Mouse (Mus musculus): ENCODE results near the gene Setd3. TPM values are rescaled to one million over a fixed set of nuclear protein-coding genes. Genes with fewer than 3 reads are reported as not detected.

The Setd3 gene
- total RNA-seq (2022) = 100 to 1,000 TPM; 111 to 120 (median 117) TPM

DNA sequence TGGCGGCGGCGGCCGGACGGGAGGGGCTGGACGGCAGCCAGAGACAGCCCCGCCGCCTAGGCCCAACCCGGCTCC, at the start of gene Setd3:
Setd3 (minus strand) TSS at position 69 of the 75 bp plus-strand sequence.
- no peak for DNase-seq (ENCODE audit: low spot score in 2 of 2)

GRCm38 (mm10) chr12:108227527-108227926, 48.4 kb upstream of the Setd3 start:
- no peak for DNase-seq (ENCODE audit: low spot score in 2 of 2)

DNA sequence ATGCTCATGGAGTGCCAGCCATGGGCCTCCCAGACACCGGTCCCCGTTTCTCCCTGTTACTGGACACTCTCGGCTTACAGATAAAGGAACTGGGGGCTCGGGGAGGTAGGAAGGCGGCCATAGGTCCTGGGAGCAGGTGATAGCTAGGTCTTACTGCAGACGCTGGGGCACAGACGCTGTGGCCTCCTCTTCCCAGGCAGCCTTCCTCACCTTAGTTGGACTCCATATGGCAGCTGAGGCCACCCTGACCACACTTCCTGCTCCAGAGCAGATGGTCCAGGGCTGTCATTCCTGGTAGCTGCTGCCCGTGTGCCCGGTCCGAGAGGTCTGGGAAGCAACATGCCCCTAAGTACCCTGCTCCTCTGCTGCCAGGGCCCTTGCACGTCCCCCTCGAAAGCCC, 47.8 kb upstream of the Setd3 start:
- no peak for DNase-seq (ENCODE audit: low spot score in 2 of 2)

DNA sequence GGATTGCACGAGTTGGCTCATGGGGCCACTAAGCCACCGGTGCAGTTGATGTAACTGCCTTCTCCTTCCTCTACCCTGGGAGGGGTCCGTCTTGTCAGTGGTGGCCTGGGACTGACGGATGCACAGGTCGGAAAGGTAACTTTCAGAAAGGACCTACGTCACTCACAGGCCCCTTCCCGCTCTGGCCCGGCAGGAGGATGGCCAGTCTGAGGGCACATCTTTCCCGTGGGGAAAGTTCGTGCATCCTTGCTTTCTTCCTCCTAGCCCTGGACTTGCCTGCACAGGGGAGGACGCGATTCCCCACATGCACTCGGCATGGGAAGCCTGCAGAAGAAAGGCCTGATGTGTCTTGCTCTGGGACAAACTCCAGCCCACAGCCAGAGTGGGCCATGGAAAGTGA, 47.1 kb upstream of the Setd3 start:
- DNase-seq (ENCODE audit: low spot score in 2 of 2) = no peak

DNA sequence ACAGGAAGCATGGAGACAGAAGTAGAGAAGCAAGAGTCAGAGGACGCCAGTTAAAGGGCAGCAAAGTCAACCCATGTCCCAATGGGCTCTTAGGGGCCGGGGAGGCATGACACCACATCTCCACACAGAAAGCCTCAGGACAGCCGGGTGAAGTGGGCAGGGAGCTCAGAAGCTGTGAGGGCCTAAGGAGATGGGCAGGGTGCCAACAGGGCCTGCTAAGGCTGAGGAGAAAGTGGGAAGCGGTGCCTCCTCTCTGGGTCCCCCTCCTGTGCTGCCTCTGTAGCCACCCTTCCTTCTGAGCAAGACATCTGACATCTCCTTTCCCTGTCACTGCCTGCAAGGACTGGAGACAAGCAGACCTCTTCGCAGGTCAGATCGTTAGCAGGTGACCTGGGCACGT, 46.7 kb upstream of the Setd3 start:
- DNase-seq (ENCODE audit: low spot score in 2 of 2) = no peak

DNA sequence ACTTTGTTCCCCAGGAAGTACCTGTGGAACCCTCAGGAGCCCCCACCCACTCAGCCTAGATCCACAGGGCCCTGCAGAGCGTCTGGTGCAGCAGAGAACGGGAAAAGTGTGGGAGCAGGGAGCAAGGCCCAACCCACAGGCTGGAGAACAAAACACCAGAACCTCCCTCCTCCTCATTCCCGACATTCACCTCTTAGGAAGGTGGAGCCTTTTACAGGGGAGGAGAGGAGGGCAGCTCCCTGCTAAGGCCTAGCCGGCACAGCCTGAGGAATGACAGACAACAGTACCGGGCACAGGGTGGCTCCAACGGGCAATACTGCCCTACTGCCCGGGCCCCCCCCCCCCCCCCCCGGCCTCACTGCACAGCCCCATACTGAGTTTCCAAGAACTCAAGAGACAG, 44.2 kb upstream of the Setd3 start:
- DNase-seq (ENCODE audit: low spot score in 2 of 2) = no peak

DNA sequence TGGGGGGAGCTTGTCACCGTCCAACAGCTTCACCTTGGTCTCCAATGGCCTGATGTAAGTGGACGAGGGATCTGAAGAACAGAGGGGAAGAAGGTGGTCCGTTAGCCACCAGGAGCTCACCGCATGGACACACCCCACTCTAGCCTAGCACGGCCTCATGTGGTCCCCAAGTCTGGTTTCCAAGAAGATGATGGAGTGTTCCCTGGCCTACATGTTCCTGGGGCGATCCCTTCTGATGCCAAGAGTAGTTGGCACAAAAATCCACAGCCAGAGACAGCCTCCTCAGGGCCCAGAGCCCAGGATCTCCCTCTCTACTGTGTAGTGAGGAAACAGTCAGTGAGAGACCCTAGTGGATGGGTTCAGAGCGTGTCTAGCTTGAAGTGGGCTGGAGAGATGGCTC, 42.6 kb upstream of the Setd3 start:
- DNase-seq (ENCODE audit: low spot score in 2 of 2) = no peak

GRCm38 (mm10) chr12:108221206-108221605, 42.1 kb upstream of the Setd3 start:
- no peak for DNase-seq (ENCODE audit: low spot score in 2 of 2)

DNA sequence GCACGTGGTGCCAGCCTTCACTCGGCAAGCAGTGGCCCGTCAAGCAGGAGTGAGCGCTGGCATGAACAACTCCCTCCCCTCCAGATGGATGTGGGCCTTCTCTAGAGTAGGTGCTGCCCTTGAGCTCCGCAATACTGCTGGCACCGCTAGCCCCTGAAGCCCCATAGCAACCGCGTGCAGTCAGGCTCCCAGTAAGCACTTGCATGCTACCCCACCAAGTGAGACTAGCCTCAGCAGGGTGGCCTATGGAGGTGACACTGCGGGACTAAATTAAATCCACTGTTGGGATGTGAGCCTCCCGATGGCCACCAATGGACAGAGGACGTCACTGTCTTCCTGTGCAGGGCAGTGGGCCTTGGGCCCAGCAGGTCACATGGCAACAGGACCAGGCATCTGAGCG, 41.5 kb upstream of the Setd3 start:
- DNase-seq (ENCODE audit: low spot score in 2 of 2) = no peak

- DNase-seq (ENCODE audit: low spot score in 2 of 2) = no peak
Measured at GRCm38 (mm10) chr12:108219825-108220616, 40.9 kb upstream of the Setd3 start.

- no peak for DNase-seq (ENCODE audit: low spot score in 2 of 2)
Measured at GRCm38 (mm10) chr12:108219163-108219562, 40.0 kb upstream of the Setd3 start.

DNA sequence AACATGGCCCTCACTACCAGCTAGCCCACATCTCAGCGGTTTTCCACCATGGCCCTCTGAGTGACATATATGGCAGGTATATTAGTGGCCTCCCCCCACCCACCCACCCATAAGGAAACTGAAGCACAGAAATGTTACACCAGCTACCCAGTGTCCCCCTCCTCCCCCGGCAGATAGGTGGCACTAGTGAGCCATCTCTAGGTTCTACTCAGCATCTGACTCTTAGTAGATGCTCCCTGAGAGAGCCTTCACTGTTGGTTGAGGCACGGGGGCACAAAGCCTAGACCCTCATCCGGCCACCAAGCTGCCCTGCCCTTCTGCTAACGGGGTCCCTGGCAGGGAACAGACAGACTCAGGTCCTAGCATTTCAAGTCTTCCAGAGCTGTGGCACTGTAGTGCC, 38.5 kb upstream of the Setd3 start:
- no peak for DNase-seq (ENCODE audit: low spot score in 2 of 2)

DNA sequence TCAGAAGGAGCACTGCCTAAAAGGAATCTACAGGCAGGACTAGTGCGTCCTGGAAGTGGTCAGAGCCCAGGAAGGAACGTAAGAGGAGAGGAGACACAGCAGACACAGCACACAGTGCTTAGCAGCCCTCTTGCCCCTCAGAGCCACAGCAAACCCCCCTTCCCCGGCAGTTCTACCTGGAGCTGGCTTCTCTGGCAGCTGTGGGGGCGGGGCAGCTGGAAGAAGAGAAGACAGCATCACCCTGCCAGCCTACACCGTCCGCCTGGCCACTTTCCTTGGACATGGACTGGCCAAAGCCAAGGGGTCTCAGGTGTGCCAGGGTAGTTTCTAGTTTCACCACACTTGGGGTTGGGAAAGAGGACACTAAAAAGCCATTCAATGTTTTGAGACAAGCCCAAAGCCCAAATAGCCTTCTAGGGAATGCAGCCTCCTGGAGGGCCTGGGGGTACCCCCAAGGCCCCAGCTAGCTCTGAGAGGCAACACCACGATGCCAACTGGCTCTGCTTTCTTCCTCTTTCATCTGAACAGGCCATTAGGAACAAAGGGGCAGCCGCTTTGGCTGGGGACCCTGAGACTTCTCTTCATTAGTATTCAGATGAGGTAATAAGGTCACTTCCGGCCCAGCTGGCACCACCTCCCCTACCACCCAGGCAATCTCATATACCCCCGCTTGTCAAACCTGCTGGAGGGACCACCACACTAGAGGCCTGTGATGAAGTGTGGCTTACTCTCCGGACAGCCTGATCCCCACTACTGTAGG, 37.7 kb upstream of the Setd3 start:
- peak in 1 of 2 experiments; percentile 52 for DNase-seq (ENCODE audit: low spot score in 2 of 2)

- DNase-seq (ENCODE audit: low spot score in 2 of 2) = peak in 1 of 2 experiments; percentile 50
Measured at GRCm38 (mm10) chr12:108215090-108215489, 36.0 kb upstream of the Setd3 start.

DNA sequence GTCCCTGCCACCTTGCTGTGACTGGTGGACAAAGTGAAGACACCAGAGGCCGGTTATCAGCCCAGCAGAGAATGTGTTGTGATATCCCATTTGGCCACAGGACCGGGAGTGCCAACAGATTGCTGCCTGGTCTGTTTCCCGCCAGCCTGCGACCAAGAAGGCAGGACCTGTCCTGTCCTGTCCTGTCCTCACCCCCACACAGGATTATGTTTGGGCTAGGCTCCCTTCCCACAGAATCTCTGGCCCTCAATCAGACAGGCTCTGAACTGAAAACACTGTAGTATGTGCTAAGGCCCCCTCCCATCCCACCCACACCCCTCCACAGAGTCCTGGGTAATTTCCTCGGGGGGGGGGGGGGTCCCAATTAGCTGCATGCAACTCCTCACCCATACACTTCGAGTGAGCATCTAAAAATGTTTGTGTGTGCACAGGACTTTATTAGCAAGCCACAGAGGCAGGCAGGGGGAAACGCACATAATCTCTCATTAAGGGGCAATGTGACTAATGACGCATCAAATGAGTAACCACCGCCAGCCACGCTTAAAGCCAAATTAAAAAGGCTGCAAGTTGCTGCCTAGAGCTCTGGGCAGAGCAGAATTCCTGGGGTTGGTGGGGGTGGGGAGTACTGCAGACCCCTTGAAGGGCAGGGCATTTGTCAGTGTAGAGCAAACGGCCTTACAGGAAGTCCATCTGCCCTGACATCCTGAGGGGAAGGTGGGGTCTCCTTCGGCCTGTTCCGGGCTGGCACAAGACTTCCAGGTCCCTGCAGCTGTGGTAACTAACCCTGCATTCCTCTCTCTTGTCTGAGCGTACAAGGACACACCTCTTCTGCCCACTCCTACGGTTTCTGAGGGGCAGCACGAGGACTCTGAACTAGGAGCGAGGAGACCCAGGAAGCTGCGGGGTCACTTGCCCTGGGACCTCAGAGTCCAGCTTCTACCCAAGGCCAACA, 34.3 kb upstream of the Setd3 start:
- no peak for DNase-seq (ENCODE audit: low spot score in 2 of 2)

- DNase-seq (ENCODE audit: low spot score in 2 of 2) = no peak
Measured at GRCm38 (mm10) chr12:108212476-108212875, 33.4 kb upstream of the Setd3 start.

DNA sequence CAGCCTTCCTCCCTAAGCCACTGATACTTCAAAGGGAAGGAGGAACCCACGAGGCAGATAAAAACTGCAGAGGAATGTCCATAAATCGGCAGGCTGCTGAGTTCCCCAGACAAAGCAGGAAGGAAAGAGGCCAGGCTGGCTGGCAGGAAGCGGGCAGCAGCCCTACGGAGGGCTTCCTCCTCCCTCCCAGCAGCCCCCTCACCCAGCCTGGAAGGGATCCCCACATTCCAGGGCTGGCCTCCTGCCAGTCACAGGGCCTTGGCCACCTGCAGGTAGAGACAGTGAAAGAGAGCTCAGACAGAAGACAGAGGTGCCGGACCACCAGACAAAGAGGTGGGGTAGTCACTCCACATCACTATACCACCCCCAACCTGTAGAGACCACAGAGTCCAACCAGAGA, 33.0 kb upstream of the Setd3 start:
- no peak for DNase-seq (ENCODE audit: low spot score in 2 of 2)

DNA sequence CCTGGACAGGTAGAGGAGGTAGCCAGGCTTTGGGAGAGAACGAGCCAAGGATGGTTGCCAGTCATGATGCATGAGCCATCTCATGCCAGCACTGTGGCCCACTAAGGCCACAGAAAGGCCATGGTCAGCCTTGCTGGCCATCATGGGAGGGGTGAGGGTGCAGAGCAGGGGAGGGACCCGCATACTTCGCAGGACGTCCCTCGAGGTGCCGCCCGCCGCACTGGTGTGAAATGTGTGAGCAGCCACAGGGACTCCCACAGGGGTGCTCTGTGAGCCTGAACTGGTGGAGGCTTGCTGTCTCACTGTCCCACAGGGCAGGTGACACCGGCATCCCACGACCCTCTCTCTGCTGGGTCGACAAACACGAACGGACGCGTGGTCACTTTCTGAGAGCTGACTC, 31.5 kb upstream of the Setd3 start:
- no peak for DNase-seq (ENCODE audit: low spot score in 2 of 2)

DNA sequence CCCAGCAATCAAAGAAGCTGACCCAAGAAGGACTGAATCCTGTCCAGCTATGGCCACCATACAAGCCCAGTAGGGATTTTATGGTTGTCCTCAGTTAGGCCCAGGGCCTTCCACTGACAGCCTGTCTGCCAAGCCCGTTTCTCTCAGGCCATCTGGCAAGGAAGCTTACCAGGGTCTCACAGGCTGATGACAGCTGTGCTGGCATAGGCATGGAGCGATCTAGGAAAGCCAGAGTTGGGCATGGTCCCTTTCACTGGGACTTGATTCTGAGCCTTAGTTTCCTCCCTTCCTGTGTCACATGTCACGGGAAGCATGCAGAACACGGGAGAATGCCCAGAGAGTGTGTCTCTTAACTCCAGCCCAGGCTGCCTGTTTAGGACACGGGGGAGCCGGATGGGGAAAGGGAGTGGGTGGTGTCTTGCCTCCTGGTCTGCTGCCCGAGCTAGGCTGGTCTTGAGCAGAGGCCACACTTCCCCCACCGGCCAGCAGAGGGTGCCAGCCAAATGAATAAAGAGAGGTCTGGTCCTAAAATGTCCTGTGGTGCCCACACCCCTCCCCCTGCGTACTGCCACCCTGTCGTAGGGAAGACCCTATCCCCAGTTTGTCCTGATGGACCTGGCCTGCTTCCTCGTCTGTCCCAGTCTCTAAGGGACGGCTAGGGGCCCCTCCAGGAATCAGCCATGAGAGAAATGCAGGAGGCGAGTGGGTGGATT, 29.8 kb upstream of the Setd3 start:
- peak; percentile 52 to 63 for DNase-seq (ENCODE audit: low spot score in 2 of 2)

- DNase-seq (ENCODE audit: low spot score in 2 of 2) = no peak
Measured at GRCm38 (mm10) chr12:108208216-108208615, 29.1 kb upstream of the Setd3 start.

DNA sequence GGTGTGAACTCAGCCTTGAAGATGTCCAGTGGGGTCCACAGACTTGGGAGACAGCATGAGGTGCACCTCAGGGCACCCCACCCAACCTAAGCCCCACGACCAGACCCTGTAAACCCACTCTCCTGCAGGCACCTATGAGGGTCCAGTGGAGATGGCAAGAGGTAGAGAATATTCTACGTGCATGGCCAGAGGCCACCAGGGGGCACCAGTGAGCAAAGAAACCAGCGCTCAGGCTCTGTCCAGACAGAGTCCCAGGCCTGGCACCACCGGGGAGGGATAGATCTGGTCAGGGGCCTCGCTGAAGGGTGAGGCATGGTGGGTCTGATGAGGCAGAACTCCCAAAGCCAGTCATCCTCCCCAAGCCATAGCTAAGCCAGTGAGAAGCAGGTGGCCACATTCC, 27.5 kb upstream of the Setd3 start:
- peak; percentile 45 to 57 for DNase-seq (ENCODE audit: low spot score in 2 of 2)

GRCm38 (mm10) chr12:108204978-108205377, 25.9 kb upstream of the Setd3 start:
- DNase-seq (ENCODE audit: low spot score in 2 of 2) = no peak

Measured in gastrocnemius, adult 8-10 months (tissue).